Mouse (Mus musculus): ENCODE results near the gene Tgfbr3. TPM values are rescaled to one million over a fixed set of nuclear protein-coding genes. Genes with fewer than 3 reads are reported as not detected.
A peak's percentile ranks its signal among the peaks of the same experiment; 100 is the strongest.
"Not testable (repeated sequence)": the region's sequence is repeated elsewhere in the genome, so short reads cannot be mapped to it uniquely, and the experiment has no call there.

Tgfbr3 gene
- polyA plus RNA-seq, 1 experiment from 2014 or later: 21.4 TPM

GRCm38 (mm10) chr5:107224820-107225417, 64.5 kb downstream of the Tgfbr3 start:
- DNase-seq (ENCODE audit: low spot score) (no peak), ATAC-seq (peak; percentile 37; the same call in 1 of the 2 replicates)
- TF ChIP-seq CTCF (IDR thresholded peaks at IDR 0.05): no peak
- no peak for TF ChIP-seq EP300 (IDR thresholded peaks at IDR 0.05)
- H3K4me2 ChIP-seq (replicated peaks; ENCODE audit: low read depth, low read length): no peak overlapping the region
- no peak overlapping the region for H3K4me3 ChIP-seq (ENCODE audit: low read depth, low read length)
- H3K27ac ChIP-seq (ENCODE audit: low read length): no peak overlapping the region
- H3K4me1 ChIP-seq (ENCODE audit: insufficient read depth, low read depth, low read length): peaks cover 6% of the 10 kb centered on the region; the same call in 1 of the 2 replicates
- no peaks in the 10 kb centered on the region for H3K27me3 ChIP-seq (replicated peaks; ENCODE audit: insufficient read depth, low read length)
- 74% methylated on average over 7 of the region's 7 CpGs for WGBS
- no peaks in the 10 kb centered on the region for H3K9me3 ChIP-seq (ENCODE audit: low read length)
- no peak overlapping the region for H3K9ac ChIP-seq (replicated peaks; ENCODE audit: low read depth)
- H3K36me3 ChIP-seq (ENCODE audit: insufficient read depth, low read length): no peaks in the 10 kb centered on the region

- Histone ChIP-seq H3K36me3 (ENCODE audit: insufficient read depth, low read length) (no peaks in the 10 kb centered on the region), H3K4me1 (ENCODE audit: insufficient read depth, low read depth, low read length) (peaks cover 7% of the 10 kb centered on the region; the same call in 1 of the 2 replicates), H3K27ac (ENCODE audit: low read length) (no peak overlapping the region), H3K4me2 (replicated peaks; ENCODE audit: low read depth, low read length) (no peak overlapping the region), H3K9ac (replicated peaks; ENCODE audit: low read depth) (no peak overlapping the region), H3K9me3 (ENCODE audit: low read length) (no peaks in the 10 kb centered on the region), H3K4me3 (ENCODE audit: low read depth, low read length) (no peak overlapping the region), H3K27me3 (replicated peaks; ENCODE audit: insufficient read depth, low read length) (no peaks in the 10 kb centered on the region)
- DNase-seq (ENCODE audit: low spot score) (no peak), ATAC-seq (no peak)
- WGBS: 41% methylated on average over 5 of the region's 5 CpGs
- TF ChIP-seq CTCF (IDR thresholded peaks at IDR 0.05): no peak
Observed at GRCm38 (mm10) chr5:107224151-107224550, 65.3 kb downstream of the Tgfbr3 start.

- not testable (repeated sequence) for H3K9me3 ChIP-seq (ENCODE audit: low read length); H3K27me3 ChIP-seq (replicated peaks; ENCODE audit: insufficient read depth, low read length); DNase-seq (ENCODE audit: low spot score); H3K36me3 ChIP-seq (ENCODE audit: insufficient read depth, low read length); H3K9ac ChIP-seq (replicated peaks; ENCODE audit: low read depth); H3K4me2 ChIP-seq (replicated peaks; ENCODE audit: low read depth, low read length); H3K4me3 ChIP-seq (ENCODE audit: low read depth, low read length); ATAC-seq
- WGBS: 74% methylated on average over 2 of the region's 2 CpGs
- Histone ChIP-seq H3K27ac (ENCODE audit: low read length) (0 out of 2 replicates have a peak overlapping the region, but pooled peaks have one; percentile 14), H3K4me1 (ENCODE audit: insufficient read depth, low read depth, low read length) (peaks cover 12% of the 10 kb centered on the region; the same call in 1 of the 2 replicates)
Observed at GRCm38 (mm10) chr5:107223483-107223882, 65.9 kb downstream of the Tgfbr3 start.

GRCm38 (mm10) chr5:107223029-107223428, 66.4 kb downstream of the Tgfbr3 start:
- 28% methylated on average over 9 of the region's 9 CpGs for WGBS
- H3K36me3 ChIP-seq (ENCODE audit: insufficient read depth, low read length): no peaks in the 10 kb centered on the region
- H3K4me1 ChIP-seq (ENCODE audit: insufficient read depth, low read depth, low read length): peaks cover 12% of the 10 kb centered on the region; the same call in 1 of the 2 replicates
- ATAC-seq (0 out of 2 replicates have a peak, but pooled peaks have one; percentile 8), DNase-seq (ENCODE audit: low spot score) (peak; percentile 57)
- no peaks in the 10 kb centered on the region for H3K9me3 ChIP-seq (ENCODE audit: low read length)
- H3K27ac ChIP-seq (ENCODE audit: low read length): peak overlapping the region; percentile 22; the same call in 1 of the 2 replicates
- H3K9ac ChIP-seq (replicated peaks; ENCODE audit: low read depth): no peak overlapping the region
- TF ChIP-seq EP300 (IDR thresholded peaks at IDR 0.05) (peak; percentile 33; the same call in 1 of the 2 replicates), CTCF (IDR thresholded peaks at IDR 0.05) (no peak)
- no peak overlapping the region for H3K4me2 ChIP-seq (replicated peaks; ENCODE audit: low read depth, low read length)
- no peak overlapping the region for H3K4me3 ChIP-seq (ENCODE audit: low read depth, low read length)
- no peaks in the 10 kb centered on the region for H3K27me3 ChIP-seq (replicated peaks; ENCODE audit: insufficient read depth, low read length)

GRCm38 (mm10) chr5:107222670-107223005, 66.8 kb downstream of the Tgfbr3 start:
- H3K4me1 ChIP-seq (ENCODE audit: insufficient read depth, low read depth, low read length): peaks cover 12% of the 10 kb centered on the region; the same call in 1 of the 2 replicates
- no peaks in the 10 kb centered on the region for H3K9me3 ChIP-seq (ENCODE audit: low read length)
- TF ChIP-seq CTCF (IDR thresholded peaks at IDR 0.05) (no peak), EP300 (IDR thresholded peaks at IDR 0.05) (no peak)
- H3K9ac ChIP-seq (replicated peaks; ENCODE audit: low read depth): no peak overlapping the region
- ATAC-seq: no peak
- no peaks in the 10 kb centered on the region for H3K27me3 ChIP-seq (replicated peaks; ENCODE audit: insufficient read depth, low read length)
- peak overlapping the region; percentile 22; the same call in 1 of the 2 replicates for H3K27ac ChIP-seq (ENCODE audit: low read length)
- H3K36me3 ChIP-seq (ENCODE audit: insufficient read depth, low read length): no peaks in the 10 kb centered on the region
- DNase-seq (ENCODE audit: low spot score): no peak
- H3K4me3 ChIP-seq (ENCODE audit: low read depth, low read length): no peak overlapping the region
- WGBS: 74% methylated on average over 1 of the region's 1 CpGs
- no peak overlapping the region for H3K4me2 ChIP-seq (replicated peaks; ENCODE audit: low read depth, low read length)

GRCm38 (mm10) chr5:107221892-107222669, 67.3 kb downstream of the Tgfbr3 start:
- Histone ChIP-seq H3K4me3 (ENCODE audit: low read depth, low read length) (no peak overlapping the region), H3K27ac (ENCODE audit: low read length) (peak overlapping the region; percentile 22; the same call in 1 of the 2 replicates), H3K4me2 (replicated peaks; ENCODE audit: low read depth, low read length) (no peak overlapping the region), H3K4me1 (ENCODE audit: insufficient read depth, low read depth, low read length) (peaks cover 12% of the 10 kb centered on the region; the same call in 1 of the 2 replicates), H3K36me3 (ENCODE audit: insufficient read depth, low read length) (no peaks in the 10 kb centered on the region), H3K27me3 (replicated peaks; ENCODE audit: insufficient read depth, low read length) (no peaks in the 10 kb centered on the region), H3K9me3 (ENCODE audit: low read length) (no peaks in the 10 kb centered on the region), H3K9ac (replicated peaks; ENCODE audit: low read depth) (no peak overlapping the region)
- peak; percentile 67 for DNase-seq (ENCODE audit: low spot score)
- 44% methylated on average over 17 of the region's 17 CpGs for WGBS
- TF ChIP-seq EP300 (IDR thresholded peaks at IDR 0.05) (peak; percentile 42), CTCF (IDR thresholded peaks at IDR 0.05) (no peak)
- peak; percentile 30; the same call in 1 of the 2 replicates for ATAC-seq
